Mouse (Mus musculus): ENCODE results near the gene Tmem59l. TPM values are rescaled to one million over a fixed set of nuclear protein-coding genes. Genes with fewer than 3 reads are reported as not detected.

The Tmem59l gene
- polyA plus RNA-seq, 1 experiment from 2014 or later: 3.7 TPM

GRCm38 (mm10) chr8:70486191-70486681 lies 922 bp downstream of the Tmem59l start:
- no peak overlapping the region for H3K4me3 ChIP-seq (ENCODE audit: low read depth, low read length)
- no peak overlapping the region for H3K27ac ChIP-seq (ENCODE audit: low read depth)
- peaks cover 79% of the 10 kb centered on the region for H3K27me3 ChIP-seq (replicated peaks; ENCODE audit: control insufficient read depth, insufficient read depth, low read length)
- 58% methylated on average over 7 of the region's 7 CpGs for WGBS
- H3K9me3 ChIP-seq (ENCODE audit: control insufficient read depth, low read length): no peaks in the 10 kb centered on the region
- H3K9ac ChIP-seq (ENCODE audit: low read length): no peak overlapping the region
- ATAC-seq (replicated peaks; ENCODE audit: low FRiP score, low TSS enrichment, low read depth) (no peak), DNase-seq (ENCODE audit: low spot score) (no peak)
- H3K36me3 ChIP-seq (ENCODE audit: control insufficient read depth, insufficient read depth, low read length): no peaks in the 10 kb centered on the region
- no peak overlapping the region for H3K4me2 ChIP-seq (ENCODE audit: low read length)
- peaks cover 23% of the 10 kb centered on the region for H3K4me1 ChIP-seq (replicated peaks; ENCODE audit: control insufficient read depth, insufficient read depth, low read length)

- Histone ChIP-seq H3K4me1 (replicated peaks; ENCODE audit: control insufficient read depth, insufficient read depth, low read length) (no peaks in the 10 kb centered on the region), H3K4me2 (ENCODE audit: low read length) (no peak overlapping the region), H3K9me3 (ENCODE audit: control insufficient read depth, low read length) (no peaks in the 10 kb centered on the region), H3K4me3 (ENCODE audit: low read depth, low read length) (no peak overlapping the region), H3K27me3 (replicated peaks; ENCODE audit: control insufficient read depth, insufficient read depth, low read length) (peaks cover 60% of the 10 kb centered on the region), H3K9ac (ENCODE audit: low read length) (no peak overlapping the region), H3K27ac (ENCODE audit: low read depth) (no peak overlapping the region), H3K36me3 (ENCODE audit: control insufficient read depth, insufficient read depth, low read length) (no peaks in the 10 kb centered on the region)
- DNase-seq (ENCODE audit: low spot score) (no peak), ATAC-seq (replicated peaks; ENCODE audit: low FRiP score, low TSS enrichment, low read depth) (no peak)
- WGBS: 46% methylated on average over 2 of the region's 2 CpGs
These were observed 4.2 kb downstream of the Tmem59l start for GRCm38 (mm10) chr8:70482943-70483342.

GRCm38 (mm10) chr8:70481908-70482307 lies 5.2 kb downstream of the Tmem59l start:
- Histone ChIP-seq H3K9ac (ENCODE audit: low read length) (no peak overlapping the region), H3K4me2 (ENCODE audit: low read length) (no peak overlapping the region), H3K4me3 (ENCODE audit: low read depth, low read length) (no peak overlapping the region), H3K36me3 (ENCODE audit: control insufficient read depth, insufficient read depth, low read length) (no peaks in the 10 kb centered on the region), H3K4me1 (replicated peaks; ENCODE audit: control insufficient read depth, insufficient read depth, low read length) (peaks cover 5% of the 10 kb centered on the region; the same call in 1 of the 2 replicates), H3K27me3 (replicated peaks; ENCODE audit: control insufficient read depth, insufficient read depth, low read length) (peaks cover 50% of the 10 kb centered on the region), H3K9me3 (ENCODE audit: control insufficient read depth, low read length) (no peaks in the 10 kb centered on the region), H3K27ac (ENCODE audit: low read depth) (no peak overlapping the region)
- 82% methylated on average over 3 of the region's 3 CpGs for WGBS
- ATAC-seq (replicated peaks; ENCODE audit: low FRiP score, low TSS enrichment, low read depth) (no peak), DNase-seq (ENCODE audit: low spot score) (no peak)

GRCm38 (mm10) chr8:70477269-70477982 lies 9.7 kb downstream of the Tmem59l start:
- 3% methylated on average over 21 of the region's 21 CpGs for WGBS
- Histone ChIP-seq H3K9ac (ENCODE audit: low read length) (no peak overlapping the region), H3K4me1 (replicated peaks; ENCODE audit: control insufficient read depth, insufficient read depth, low read length) (peaks cover 10% of the 10 kb centered on the region), H3K27ac (ENCODE audit: low read depth) (peak overlapping the region; percentile 39; the same call in 1 of the 2 replicates), H3K27me3 (replicated peaks; ENCODE audit: control insufficient read depth, insufficient read depth, low read length) (peaks cover 22% of the 10 kb centered on the region; the same call in 1 of the 2 replicates), H3K36me3 (ENCODE audit: control insufficient read depth, insufficient read depth, low read length) (no peaks in the 10 kb centered on the region), H3K4me2 (ENCODE audit: low read length) (peak overlapping the region; percentile 90), H3K4me3 (ENCODE audit: low read depth, low read length) (peak overlapping the region; percentile 67), H3K9me3 (ENCODE audit: control insufficient read depth, low read length) (no peaks in the 10 kb centered on the region)
- ATAC-seq (replicated peaks; ENCODE audit: low FRiP score, low TSS enrichment, low read depth) (peak; percentile 50), DNase-seq (ENCODE audit: low spot score) (peak; percentile 70)

GRCm38 (mm10) chr8:70476333-70477268 lies 10.6 kb downstream of the Tmem59l start, which contains the start of gene Klhl26:
TSS of gene Klhl26 (minus strand) at chr8:70476968.
- under 1% methylated on average over 53 of the region's 53 CpGs for WGBS

GRCm38 (mm10) chr8:70471856-70472255 lies 15.3 kb downstream of the Tmem59l start:
- Histone ChIP-seq H3K36me3 (ENCODE audit: control insufficient read depth, insufficient read depth, low read length) (no peaks in the 10 kb centered on the region), H3K27me3 (replicated peaks; ENCODE audit: control insufficient read depth, insufficient read depth, low read length) (no peaks in the 10 kb centered on the region), H3K27ac (ENCODE audit: low read depth) (no peak overlapping the region), H3K9me3 (ENCODE audit: control insufficient read depth, low read length) (no peaks in the 10 kb centered on the region), H3K9ac (ENCODE audit: low read length) (no peak overlapping the region), H3K4me2 (ENCODE audit: low read length) (no peak overlapping the region), H3K4me1 (replicated peaks; ENCODE audit: control insufficient read depth, insufficient read depth, low read length) (peaks cover 10% of the 10 kb centered on the region), H3K4me3 (ENCODE audit: low read depth, low read length) (no peak overlapping the region)
- DNase-seq (ENCODE audit: low spot score) (no peak), ATAC-seq (replicated peaks; ENCODE audit: low FRiP score, low TSS enrichment, low read depth) (no peak)
- 97% methylated on average over 7 of the region's 7 CpGs for WGBS

More at GRCm38 (mm10) chr8:70476333-70477268, 10.6 kb downstream of the Tmem59l start, which contains the start of gene Klhl26:
- H3K4me2 ChIP-seq (ENCODE audit: low read length): peak within 1 kb of the TSS; percentile 90
- peak within 1 kb of the TSS; percentile 85 for H3K9ac ChIP-seq (ENCODE audit: low read length)
- no peaks in the 10 kb centered on the region for H3K36me3 ChIP-seq (ENCODE audit: control insufficient read depth, insufficient read depth, low read length)
- peak within 1 kb of the TSS; percentile 51 for H3K27ac ChIP-seq (ENCODE audit: low read depth)
- ATAC-seq (replicated peaks; ENCODE audit: low FRiP score, low TSS enrichment, low read depth) (peak; percentile 91), DNase-seq (ENCODE audit: low spot score) (peak; percentile 98)
- peaks cover 10% of the 10 kb centered on the region for H3K4me1 ChIP-seq (replicated peaks; ENCODE audit: control insufficient read depth, insufficient read depth, low read length)
- H3K9me3 ChIP-seq (ENCODE audit: control insufficient read depth, low read length): no peaks in the 10 kb centered on the region
- peak within 1 kb of the TSS; percentile 67 for H3K4me3 ChIP-seq (ENCODE audit: low read depth, low read length)
- H3K27me3 ChIP-seq (replicated peaks; ENCODE audit: control insufficient read depth, insufficient read depth, low read length): peaks cover 15% of the 10 kb centered on the region; the same call in 1 of the 2 replicates

- H3K27me3 ChIP-seq (replicated peaks; ENCODE audit: control insufficient read depth, insufficient read depth, low read length): no peaks in the 10 kb centered on the region
- ATAC-seq (replicated peaks; ENCODE audit: low FRiP score, low TSS enrichment, low read depth) (no peak), DNase-seq (ENCODE audit: low spot score) (no peak)
- no peaks in the 10 kb centered on the region for H3K9me3 ChIP-seq (ENCODE audit: control insufficient read depth, low read length)
- H3K4me3 ChIP-seq (ENCODE audit: low read depth, low read length): no peak overlapping the region
- no peak overlapping the region for H3K27ac ChIP-seq (ENCODE audit: low read depth)
- peaks cover 6% of the 10 kb centered on the region; the same call in 1 of the 2 replicates for H3K36me3 ChIP-seq (ENCODE audit: control insufficient read depth, insufficient read depth, low read length)
- H3K9ac ChIP-seq (ENCODE audit: low read length): no peak overlapping the region
- H3K4me1 ChIP-seq (replicated peaks; ENCODE audit: control insufficient read depth, insufficient read depth, low read length): 0 out of 2 replicates have a peak, but pooled peaks cover 4% of the 10 kb centered on the region
- no peak overlapping the region for H3K4me2 ChIP-seq (ENCODE audit: low read length)
- WGBS: 73% methylated on average over 2 of the region's 2 CpGs
These were observed 17.2 kb downstream of the Tmem59l start for GRCm38 (mm10) chr8:70469938-70470337.

GRCm38 (mm10) chr8:70469295-70469916 lies 17.8 kb downstream of the Tmem59l start:
- H3K4me2 ChIP-seq (ENCODE audit: low read length): no peak overlapping the region
- no peak overlapping the region for H3K27ac ChIP-seq (ENCODE audit: low read depth)
- 56% methylated on average over 10 of the region's 10 CpGs for WGBS

More at GRCm38 (mm10) chr8:70469295-70469916, 17.8 kb downstream of the Tmem59l start:
- DNase-seq (ENCODE audit: low spot score): no peak
- Histone ChIP-seq H3K4me1 (replicated peaks; ENCODE audit: control insufficient read depth, insufficient read depth, low read length) (0 out of 2 replicates have a peak, but pooled peaks cover 4% of the 10 kb centered on the region), H3K9ac (ENCODE audit: low read length) (no peak overlapping the region), H3K9me3 (ENCODE audit: control insufficient read depth, low read length) (no peaks in the 10 kb centered on the region), H3K36me3 (ENCODE audit: control insufficient read depth, insufficient read depth, low read length) (peaks cover 6% of the 10 kb centered on the region; the same call in 1 of the 2 replicates), H3K4me3 (ENCODE audit: low read depth, low read length) (no peak overlapping the region), H3K27me3 (replicated peaks; ENCODE audit: control insufficient read depth, insufficient read depth, low read length) (no peaks in the 10 kb centered on the region)
- ATAC-seq (replicated peaks; ENCODE audit: low FRiP score, low TSS enrichment, low read depth): peak; percentile 53
